Mouse (Mus musculus): ENCODE measurements around the gene Dqx1. TPM values are rescaled to one million over a fixed set of nuclear protein-coding genes. Genes with fewer than 3 reads are reported as not detected.

Dqx1 gene
- polyA plus RNA-seq, 1 experiment from 2014 or later: 24.0 TPM

- H3K27me3 ChIP-seq (replicated peaks; ENCODE audit: control insufficient read depth, insufficient read depth, low read length): 0 out of 2 replicates have a peak, but pooled peaks cover 3% of the 10 kb centered on the region
- H3K27ac ChIP-seq (ENCODE audit: low read length): no peak overlapping the region
- H3K4me3 ChIP-seq (ENCODE audit: low read length): no peak overlapping the region
- WGBS: 71% methylated on average over 3 of the region's 3 CpGs
- H3K9me3 ChIP-seq (ENCODE audit: control insufficient read depth, low read length): no peaks in the 10 kb centered on the region
- H3K4me2 ChIP-seq (ENCODE audit: low read depth, low read length): no peak overlapping the region
- ATAC-seq: no peak
- H3K4me1 ChIP-seq (ENCODE audit: control insufficient read depth, insufficient read depth, low read length): peaks cover 5% of the 10 kb centered on the region
- no peak overlapping the region for H3K9ac ChIP-seq (ENCODE audit: low read depth, low read length)
- no peaks in the 10 kb centered on the region for H3K36me3 ChIP-seq (ENCODE audit: control insufficient read depth, insufficient read depth, low read length)
Measured at GRCm38 (mm10) chr6:83019044-83019443, 38.6 kb upstream of the Dqx1 start.

- no peak overlapping the region for H3K27ac ChIP-seq (ENCODE audit: low read length)
- no peaks in the 10 kb centered on the region for H3K36me3 ChIP-seq (ENCODE audit: control insufficient read depth, insufficient read depth, low read length)
- ATAC-seq: no peak
Measured at GRCm38 (mm10) chr6:83020121-83020520, 37.5 kb upstream of the Dqx1 start.

GRCm38 (mm10) chr6:83020836-83021593 lies 36.6 kb upstream of the Dqx1 start:
- WGBS: 78% methylated on average over 4 of the region's 4 CpGs
- no peaks in the 10 kb centered on the region for H3K9me3 ChIP-seq (ENCODE audit: control insufficient read depth, low read length)
- H3K4me2 ChIP-seq (ENCODE audit: low read depth, low read length): no peak overlapping the region
- peaks cover 3% of the 10 kb centered on the region; the same call in 1 of the 2 replicates for H3K4me1 ChIP-seq (ENCODE audit: control insufficient read depth, insufficient read depth, low read length)
- no peaks in the 10 kb centered on the region for H3K36me3 ChIP-seq (ENCODE audit: control insufficient read depth, insufficient read depth, low read length)
- 0 out of 2 replicates have a peak, but pooled peaks cover 3% of the 10 kb centered on the region for H3K27me3 ChIP-seq (replicated peaks; ENCODE audit: control insufficient read depth, insufficient read depth, low read length)
- no peak overlapping the region for H3K27ac ChIP-seq (ENCODE audit: low read length)
- H3K4me3 ChIP-seq (ENCODE audit: low read length): no peak overlapping the region
- no peak for ATAC-seq
- no peak overlapping the region for H3K9ac ChIP-seq (ENCODE audit: low read depth, low read length)

More at GRCm38 (mm10) chr6:83020121-83020520, 37.5 kb upstream of the Dqx1 start:
- Histone ChIP-seq H3K4me3 (ENCODE audit: low read length) (no peak overlapping the region), H3K9me3 (ENCODE audit: control insufficient read depth, low read length) (no peaks in the 10 kb centered on the region), H3K4me2 (ENCODE audit: low read depth, low read length) (no peak overlapping the region), H3K4me1 (ENCODE audit: control insufficient read depth, insufficient read depth, low read length) (peaks cover 5% of the 10 kb centered on the region), H3K9ac (ENCODE audit: low read depth, low read length) (no peak overlapping the region), H3K27me3 (replicated peaks; ENCODE audit: control insufficient read depth, insufficient read depth, low read length) (0 out of 2 replicates have a peak, but pooled peaks cover 3% of the 10 kb centered on the region)
- WGBS: 92% methylated on average over 6 of the region's 6 CpGs

- no peak for ATAC-seq
- Histone ChIP-seq H3K4me2 (ENCODE audit: low read depth, low read length) (no peak overlapping the region), H3K9me3 (ENCODE audit: control insufficient read depth, low read length) (no peaks in the 10 kb centered on the region), H3K9ac (ENCODE audit: low read depth, low read length) (no peak overlapping the region), H3K36me3 (ENCODE audit: control insufficient read depth, insufficient read depth, low read length) (no peaks in the 10 kb centered on the region), H3K4me3 (ENCODE audit: low read length) (no peak overlapping the region), H3K27me3 (replicated peaks; ENCODE audit: control insufficient read depth, insufficient read depth, low read length) (no peaks in the 10 kb centered on the region), H3K4me1 (ENCODE audit: control insufficient read depth, insufficient read depth, low read length) (no peaks in the 10 kb centered on the region), H3K27ac (ENCODE audit: low read length) (no peak overlapping the region)
- WGBS: 87% methylated on average over 9 of the region's 9 CpGs
Measured at GRCm38 (mm10) chr6:83023008-83023407, 34.6 kb upstream of the Dqx1 start.

- no peaks in the 10 kb centered on the region for H3K36me3 ChIP-seq (ENCODE audit: control insufficient read depth, insufficient read depth, low read length)
- no peak overlapping the region for H3K4me2 ChIP-seq (ENCODE audit: low read depth, low read length)
- H3K27ac ChIP-seq (ENCODE audit: low read length): no peak overlapping the region
- WGBS: 87% methylated on average over 2 of the region's 2 CpGs
- H3K9me3 ChIP-seq (ENCODE audit: control insufficient read depth, low read length): no peaks in the 10 kb centered on the region
- H3K4me1 ChIP-seq (ENCODE audit: control insufficient read depth, insufficient read depth, low read length): no peaks in the 10 kb centered on the region
- H3K27me3 ChIP-seq (replicated peaks; ENCODE audit: control insufficient read depth, insufficient read depth, low read length): no peaks in the 10 kb centered on the region
- no peak overlapping the region for H3K4me3 ChIP-seq (ENCODE audit: low read length)
- ATAC-seq: no peak
- H3K9ac ChIP-seq (ENCODE audit: low read depth, low read length): no peak overlapping the region
Measured at GRCm38 (mm10) chr6:83023786-83024185, 33.9 kb upstream of the Dqx1 start.

GRCm38 (mm10) chr6:83024421-83024820 lies 33.2 kb upstream of the Dqx1 start:
- no peak for ATAC-seq
- WGBS: 68% methylated on average over 4 of the region's 4 CpGs
- H3K4me1 ChIP-seq (ENCODE audit: control insufficient read depth, insufficient read depth, low read length): no peaks in the 10 kb centered on the region

GRCm38 (mm10) chr6:83025221-83025620 lies 32.4 kb upstream of the Dqx1 start:
- no peak overlapping the region for H3K4me3 ChIP-seq (ENCODE audit: low read length)
- H3K9me3 ChIP-seq (ENCODE audit: control insufficient read depth, low read length): no peaks in the 10 kb centered on the region
- H3K27me3 ChIP-seq (replicated peaks; ENCODE audit: control insufficient read depth, insufficient read depth, low read length): peaks cover 3% of the 10 kb centered on the region
- H3K4me1 ChIP-seq (ENCODE audit: control insufficient read depth, insufficient read depth, low read length): no peaks in the 10 kb centered on the region
- H3K36me3 ChIP-seq (ENCODE audit: control insufficient read depth, insufficient read depth, low read length): no peaks in the 10 kb centered on the region
- no peak overlapping the region for H3K4me2 ChIP-seq (ENCODE audit: low read depth, low read length)
- no peak for ATAC-seq
- WGBS: 95% methylated on average over 4 of the region's 4 CpGs
- H3K27ac ChIP-seq (ENCODE audit: low read length): no peak overlapping the region
- no peak overlapping the region for H3K9ac ChIP-seq (ENCODE audit: low read depth, low read length)

More at GRCm38 (mm10) chr6:83024421-83024820, 33.2 kb upstream of the Dqx1 start:
- H3K36me3 ChIP-seq (ENCODE audit: control insufficient read depth, insufficient read depth, low read length): no peaks in the 10 kb centered on the region
- H3K4me3 ChIP-seq (ENCODE audit: low read length): no peak overlapping the region
- no peaks in the 10 kb centered on the region for H3K27me3 ChIP-seq (replicated peaks; ENCODE audit: control insufficient read depth, insufficient read depth, low read length)
- H3K27ac ChIP-seq (ENCODE audit: low read length): no peak overlapping the region
- H3K9ac ChIP-seq (ENCODE audit: low read depth, low read length): no peak overlapping the region
- no peak overlapping the region for H3K4me2 ChIP-seq (ENCODE audit: low read depth, low read length)
- H3K9me3 ChIP-seq (ENCODE audit: control insufficient read depth, low read length): no peaks in the 10 kb centered on the region

- Histone ChIP-seq H3K9me3 (ENCODE audit: control insufficient read depth, low read length) (no peaks in the 10 kb centered on the region), H3K4me2 (ENCODE audit: low read depth, low read length) (no peak overlapping the region), H3K27me3 (replicated peaks; ENCODE audit: control insufficient read depth, insufficient read depth, low read length) (peaks cover 3% of the 10 kb centered on the region), H3K36me3 (ENCODE audit: control insufficient read depth, insufficient read depth, low read length) (no peaks in the 10 kb centered on the region), H3K9ac (ENCODE audit: low read depth, low read length) (no peak overlapping the region), H3K4me3 (ENCODE audit: low read length) (no peak overlapping the region), H3K4me1 (ENCODE audit: control insufficient read depth, insufficient read depth, low read length) (peaks cover 5% of the 10 kb centered on the region), H3K27ac (ENCODE audit: low read length) (no peak overlapping the region)
- WGBS: 82% methylated on average over 8 of the region's 8 CpGs
- ATAC-seq: no peak
Measured at GRCm38 (mm10) chr6:83027293-83027692, 30.4 kb upstream of the Dqx1 start.

GRCm38 (mm10) chr6:83027706-83028105 lies 29.9 kb upstream of the Dqx1 start:
- H3K4me2 ChIP-seq (ENCODE audit: low read depth, low read length): no peak overlapping the region
- H3K4me1 ChIP-seq (ENCODE audit: control insufficient read depth, insufficient read depth, low read length): peaks cover 8% of the 10 kb centered on the region
- no peak overlapping the region for H3K9ac ChIP-seq (ENCODE audit: low read depth, low read length)
- H3K27me3 ChIP-seq (replicated peaks; ENCODE audit: control insufficient read depth, insufficient read depth, low read length): peaks cover 3% of the 10 kb centered on the region
- no peak overlapping the region for H3K4me3 ChIP-seq (ENCODE audit: low read length)
- WGBS: 51% methylated on average over 7 of the region's 9 CpGs
- H3K9me3 ChIP-seq (ENCODE audit: control insufficient read depth, low read length): no peaks in the 10 kb centered on the region
- no peaks in the 10 kb centered on the region for H3K36me3 ChIP-seq (ENCODE audit: control insufficient read depth, insufficient read depth, low read length)
- no peak overlapping the region for H3K27ac ChIP-seq (ENCODE audit: low read length)
- no peak for ATAC-seq

Measured in intestine, embryonic 16.5 days (tissue).